Mouse (Mus musculus) liver, embryonic 14.5 days (tissue): ENCODE measurements at regions not wholly inside any gene's neighbourhood (a gene's known extent, or its start where the extent isn't known, plus 50 kb on each side); places are given as distances from the start of the nearest gene placed in this dataset.

Experiments
- CTCF ChIP-seq: IDR thresholded peaks from 2 replicates; pipeline ENCODE4 v1.5.1; 2016; ENCODE audit warnings: antibody characterized with exemption, low read depth, control low read depth
- EP300 ChIP-seq: IDR thresholded peaks from 2 replicates; pipeline ENCODE4 v1.6.1; 2016; ENCODE audit warnings: antibody characterized with exemption, low read depth

- no peak for TF ChIP-seq CTCF
- TF ChIP-seq EP300 = no peak
Measured at GRCm38 (mm10) chr8:26831790-26832189, 145.3 kb upstream of the Zfp703 start.
